Mouse (Mus musculus): ENCODE measurements at regions not wholly inside any gene's neighbourhood (a gene's known extent, or its start where the extent isn't known, plus 50 kb on each side); places are given as distances from the start of the nearest gene placed in this dataset.

GRCm38 (mm10) chr15:51318072-51318471 is 2566.6 kb upstream of the Gm7489 start:
- Histone ChIP-seq H3K4me1 (replicated peaks; ENCODE audit: control insufficient read depth, insufficient read depth, low read length) (no peaks in the 10 kb centered on the region), H3K36me3 (ENCODE audit: control insufficient read depth, insufficient read depth, low read length) (no peaks in the 10 kb centered on the region), H3K9ac (ENCODE audit: low read length) (no peak overlapping the region), H3K27me3 (ENCODE audit: control insufficient read depth, insufficient read depth, low read depth, low read length) (no peaks in the 10 kb centered on the region), H3K27ac (ENCODE audit: low read length) (no peak overlapping the region), H3K4me2 (ENCODE audit: low read depth, low read length) (no peak overlapping the region), H3K9me3 (ENCODE audit: control insufficient read depth, low read length) (no peaks in the 10 kb centered on the region), H3K4me3 (ENCODE audit: low read length) (no peak overlapping the region)
- WGBS: 75% methylated on average over 1 of the region's 1 CpGs
- ATAC-seq (ENCODE audit: low read depth): peak; percentile 54; the same call in 1 of the 2 replicates

- H3K27me3 ChIP-seq (ENCODE audit: control insufficient read depth, insufficient read depth, low read depth, low read length): no peaks in the 10 kb centered on the region
- no peak overlapping the region for H3K27ac ChIP-seq (ENCODE audit: low read length)
- no peak overlapping the region for H3K9ac ChIP-seq (ENCODE audit: low read length)
- no peak overlapping the region for H3K4me2 ChIP-seq (ENCODE audit: low read depth, low read length)
- H3K4me1 ChIP-seq (replicated peaks; ENCODE audit: control insufficient read depth, insufficient read depth, low read length): no peaks in the 10 kb centered on the region
- H3K36me3 ChIP-seq (ENCODE audit: control insufficient read depth, insufficient read depth, low read length): no peaks in the 10 kb centered on the region
- H3K9me3 ChIP-seq (ENCODE audit: control insufficient read depth, low read length): no peaks in the 10 kb centered on the region
- no peak for ATAC-seq (ENCODE audit: low read depth)
- 86% methylated on average over 2 of the region's 2 CpGs for WGBS
- no peak overlapping the region for H3K4me3 ChIP-seq (ENCODE audit: low read length)
Measured at GRCm38 (mm10) chr15:51318760-51319159, 2565.9 kb upstream of the Gm7489 start.

- WGBS: 58% methylated on average over 10 of the region's 10 CpGs
- ATAC-seq (ENCODE audit: low read depth): no peak
- Histone ChIP-seq H3K27me3 (ENCODE audit: control insufficient read depth, insufficient read depth, low read depth, low read length) (no peaks in the 10 kb centered on the region), H3K27ac (ENCODE audit: low read length) (no peak overlapping the region), H3K4me2 (ENCODE audit: low read depth, low read length) (no peak overlapping the region), H3K36me3 (ENCODE audit: control insufficient read depth, insufficient read depth, low read length) (no peaks in the 10 kb centered on the region), H3K4me3 (ENCODE audit: low read length) (no peak overlapping the region), H3K9ac (ENCODE audit: low read length) (no peak overlapping the region), H3K9me3 (ENCODE audit: control insufficient read depth, low read length) (no peaks in the 10 kb centered on the region), H3K4me1 (replicated peaks; ENCODE audit: control insufficient read depth, insufficient read depth, low read length) (no peaks in the 10 kb centered on the region)
Measured at GRCm38 (mm10) chr15:51320366-51320894, 2564.3 kb upstream of the Gm7489 start.

GRCm38 (mm10) chr15:51323284-51323683 is 2561.4 kb upstream of the Gm7489 start:
- no peak overlapping the region for H3K27ac ChIP-seq (ENCODE audit: low read length)
- no peak overlapping the region for H3K4me2 ChIP-seq (ENCODE audit: low read depth, low read length)
- H3K27me3 ChIP-seq (ENCODE audit: control insufficient read depth, insufficient read depth, low read depth, low read length): no peaks in the 10 kb centered on the region
- H3K9ac ChIP-seq (ENCODE audit: low read length): no peak overlapping the region
- no peak for ATAC-seq (ENCODE audit: low read depth)
- no peaks in the 10 kb centered on the region for H3K9me3 ChIP-seq (ENCODE audit: control insufficient read depth, low read length)
- H3K4me3 ChIP-seq (ENCODE audit: low read length): no peak overlapping the region
- H3K4me1 ChIP-seq (replicated peaks; ENCODE audit: control insufficient read depth, insufficient read depth, low read length): no peaks in the 10 kb centered on the region
- H3K36me3 ChIP-seq (ENCODE audit: control insufficient read depth, insufficient read depth, low read length): no peaks in the 10 kb centered on the region
- 50% methylated on average over 5 of the region's 5 CpGs for WGBS

GRCm38 (mm10) chr15:51324211-51324610 is 2560.5 kb upstream of the Gm7489 start:
- H3K27ac ChIP-seq (ENCODE audit: low read length): no peak overlapping the region
- H3K27me3 ChIP-seq (ENCODE audit: control insufficient read depth, insufficient read depth, low read depth, low read length): no peaks in the 10 kb centered on the region
- 81% methylated on average over 5 of the region's 5 CpGs for WGBS
- no peak overlapping the region for H3K9ac ChIP-seq (ENCODE audit: low read length)
- H3K4me2 ChIP-seq (ENCODE audit: low read depth, low read length): no peak overlapping the region
- H3K4me1 ChIP-seq (replicated peaks; ENCODE audit: control insufficient read depth, insufficient read depth, low read length): no peaks in the 10 kb centered on the region
- ATAC-seq (ENCODE audit: low read depth): no peak
- no peaks in the 10 kb centered on the region for H3K36me3 ChIP-seq (ENCODE audit: control insufficient read depth, insufficient read depth, low read length)
- H3K9me3 ChIP-seq (ENCODE audit: control insufficient read depth, low read length): no peaks in the 10 kb centered on the region
- H3K4me3 ChIP-seq (ENCODE audit: low read length): no peak overlapping the region

- WGBS: 33% methylated on average over 5 of the region's 5 CpGs
- no peak overlapping the region for H3K4me2 ChIP-seq (ENCODE audit: low read depth, low read length)
- no peaks in the 10 kb centered on the region for H3K36me3 ChIP-seq (ENCODE audit: control insufficient read depth, insufficient read depth, low read length)
- no peak overlapping the region for H3K4me3 ChIP-seq (ENCODE audit: low read length)
- H3K4me1 ChIP-seq (replicated peaks; ENCODE audit: control insufficient read depth, insufficient read depth, low read length): no peaks in the 10 kb centered on the region
- no peak for ATAC-seq (ENCODE audit: low read depth)
- no peak overlapping the region for H3K27ac ChIP-seq (ENCODE audit: low read length)
- H3K27me3 ChIP-seq (ENCODE audit: control insufficient read depth, insufficient read depth, low read depth, low read length): no peaks in the 10 kb centered on the region
- no peak overlapping the region for H3K9ac ChIP-seq (ENCODE audit: low read length)
- no peaks in the 10 kb centered on the region for H3K9me3 ChIP-seq (ENCODE audit: control insufficient read depth, low read length)
Measured at GRCm38 (mm10) chr15:51327702-51328101, 2557.0 kb upstream of the Gm7489 start.

GRCm38 (mm10) chr15:51336441-51336840 is 2548.3 kb upstream of the Gm7489 start:
- Histone ChIP-seq H3K4me2 (ENCODE audit: low read depth, low read length) (no peak overlapping the region), H3K27ac (ENCODE audit: low read length) (no peak overlapping the region), H3K9ac (ENCODE audit: low read length) (no peak overlapping the region), H3K4me3 (ENCODE audit: low read length) (no peak overlapping the region), H3K4me1 (replicated peaks; ENCODE audit: control insufficient read depth, insufficient read depth, low read length) (no peaks in the 10 kb centered on the region), H3K9me3 (ENCODE audit: control insufficient read depth, low read length) (no peaks in the 10 kb centered on the region), H3K27me3 (ENCODE audit: control insufficient read depth, insufficient read depth, low read depth, low read length) (no peaks in the 10 kb centered on the region), H3K36me3 (ENCODE audit: control insufficient read depth, insufficient read depth, low read length) (no peaks in the 10 kb centered on the region)
- no peak for ATAC-seq (ENCODE audit: low read depth)
- 52% methylated on average over 1 of the region's 1 CpGs for WGBS

- H3K4me3 ChIP-seq (ENCODE audit: low read length): no peak overlapping the region
- H3K27ac ChIP-seq (ENCODE audit: low read length): no peak overlapping the region
- no peak overlapping the region for H3K4me2 ChIP-seq (ENCODE audit: low read depth, low read length)
- no peaks in the 10 kb centered on the region for H3K36me3 ChIP-seq (ENCODE audit: control insufficient read depth, insufficient read depth, low read length)
- ATAC-seq (ENCODE audit: low read depth): no peak
- H3K9ac ChIP-seq (ENCODE audit: low read length): no peak overlapping the region
- no peaks in the 10 kb centered on the region for H3K4me1 ChIP-seq (replicated peaks; ENCODE audit: control insufficient read depth, insufficient read depth, low read length)
- H3K27me3 ChIP-seq (ENCODE audit: control insufficient read depth, insufficient read depth, low read depth, low read length): no peaks in the 10 kb centered on the region
- WGBS: 74% methylated on average over 4 of the region's 4 CpGs
- no peaks in the 10 kb centered on the region for H3K9me3 ChIP-seq (ENCODE audit: control insufficient read depth, low read length)
Measured at GRCm38 (mm10) chr15:51346301-51346700, 2538.4 kb upstream of the Gm7489 start.

GRCm38 (mm10) chr15:51363391-51363790 is 2521.3 kb upstream of the Gm7489 start:
- Histone ChIP-seq H3K4me3 (ENCODE audit: low read length) (no peak overlapping the region), H3K9me3 (ENCODE audit: control insufficient read depth, low read length) (no peaks in the 10 kb centered on the region), H3K27me3 (ENCODE audit: control insufficient read depth, insufficient read depth, low read depth, low read length) (no peaks in the 10 kb centered on the region), H3K4me2 (ENCODE audit: low read depth, low read length) (no peak overlapping the region), H3K4me1 (replicated peaks; ENCODE audit: control insufficient read depth, insufficient read depth, low read length) (no peaks in the 10 kb centered on the region), H3K36me3 (ENCODE audit: control insufficient read depth, insufficient read depth, low read length) (no peaks in the 10 kb centered on the region), H3K9ac (ENCODE audit: low read length) (no peak overlapping the region), H3K27ac (ENCODE audit: low read length) (no peak overlapping the region)
- ATAC-seq (ENCODE audit: low read depth): no peak
- 45% methylated on average over 7 of the region's 7 CpGs for WGBS

- no peak overlapping the region for H3K4me2 ChIP-seq (ENCODE audit: low read depth, low read length)
- no peaks in the 10 kb centered on the region for H3K4me1 ChIP-seq (replicated peaks; ENCODE audit: control insufficient read depth, insufficient read depth, low read length)
- H3K9ac ChIP-seq (ENCODE audit: low read length): no peak overlapping the region
- peak; percentile 65 for ATAC-seq (ENCODE audit: low read depth)
- no peaks in the 10 kb centered on the region for H3K27me3 ChIP-seq (ENCODE audit: control insufficient read depth, insufficient read depth, low read depth, low read length)
- H3K9me3 ChIP-seq (ENCODE audit: control insufficient read depth, low read length): no peaks in the 10 kb centered on the region
- H3K4me3 ChIP-seq (ENCODE audit: low read length): no peak overlapping the region
- H3K27ac ChIP-seq (ENCODE audit: low read length): no peak overlapping the region
- no peaks in the 10 kb centered on the region for H3K36me3 ChIP-seq (ENCODE audit: control insufficient read depth, insufficient read depth, low read length)
Measured at GRCm38 (mm10) chr15:51371162-51371561, 2513.5 kb upstream of the Gm7489 start.

All from lung, embryonic 16.5 days (tissue).